Mouse (Mus musculus): ENCODE measurements around the gene Nacc2. TPM values are rescaled to one million over a fixed set of nuclear protein-coding genes. Genes with fewer than 3 reads are reported as not detected.

Nacc2 gene
- polyA plus RNA-seq (2015; fragmentation: Nextera tagmentation; extraction: Ambion mirVana) = 12.4 and 13.5 TPM in 2 replicates

- Histone ChIP-seq H3K4me2 (replicated peaks) (peak within 1 kb of the TSS; percentile 98), H3K4me3 (peak within 1 kb of the TSS; percentile 80), H3K9me3 (no peaks in the 10 kb centered on the region), H3K9ac (replicated peaks) (peak within 1 kb of the TSS; percentile 54), H3K36me3 (no peaks in the 10 kb centered on the region), H3K27me3 (peaks cover 39% of the 10 kb centered on the region), H3K27ac (replicated peaks) (no peak within 1 kb of the TSS), H3K4me1 (peaks cover 24% of the 10 kb centered on the region)
- 29% methylated on average over 9 of the region's 9 CpGs for WGBS
- ATAC-seq (replicated peaks) = no peak
These were observed at the start of gene Nacc2 for GRCm38 (mm10) chr2:26123079-26123648. Gene Nacc2 (minus strand): TSS chr2:26123220.

GRCm38 (mm10) chr2:26172166-26172565 lies 49.1 kb upstream of the Nacc2 start:
- Histone ChIP-seq H3K27me3 (no peaks in the 10 kb centered on the region), H3K4me2 (replicated peaks) (no peak overlapping the region), H3K4me3 (no peak overlapping the region), H3K27ac (replicated peaks) (no peak overlapping the region), H3K4me1 (0 out of 2 replicates have a peak, but pooled peaks cover 6% of the 10 kb centered on the region), H3K9me3 (no peaks in the 10 kb centered on the region), H3K36me3 (no peaks in the 10 kb centered on the region), H3K9ac (replicated peaks) (no peak overlapping the region)
- WGBS = 88% methylated on average over 2 of the region's 2 CpGs
- ATAC-seq (replicated peaks) = no peak

- no peak for ATAC-seq (replicated peaks)
- H3K4me3 ChIP-seq = no peak overlapping the region
- no peaks in the 10 kb centered on the region for H3K36me3 ChIP-seq
- no peaks in the 10 kb centered on the region for H3K27me3 ChIP-seq
- 59% methylated on average over 2 of the region's 2 CpGs for WGBS
- H3K9ac ChIP-seq (replicated peaks) = no peak overlapping the region
- H3K9me3 ChIP-seq = no peaks in the 10 kb centered on the region
- H3K4me1 ChIP-seq = 0 out of 2 replicates have a peak, but pooled peaks cover 6% of the 10 kb centered on the region
- H3K4me2 ChIP-seq (replicated peaks) = no peak overlapping the region
- no peak overlapping the region for H3K27ac ChIP-seq (replicated peaks)
These were observed 47.4 kb upstream of the Nacc2 start for GRCm38 (mm10) chr2:26170376-26170775.

- no peak overlapping the region for H3K4me2 ChIP-seq (replicated peaks)
- H3K9me3 ChIP-seq = no peaks in the 10 kb centered on the region
- 36% methylated on average over 11 of the region's 11 CpGs for WGBS
- H3K9ac ChIP-seq (replicated peaks) = no peak overlapping the region
- 0 out of 2 replicates have a peak, but pooled peaks cover 6% of the 10 kb centered on the region for H3K4me1 ChIP-seq
- H3K27ac ChIP-seq (replicated peaks) = no peak overlapping the region
- ATAC-seq (replicated peaks) = no peak
- H3K27me3 ChIP-seq = no peaks in the 10 kb centered on the region
- no peak overlapping the region for H3K4me3 ChIP-seq
- H3K36me3 ChIP-seq = no peaks in the 10 kb centered on the region
These were observed 46.0 kb upstream of the Nacc2 start for GRCm38 (mm10) chr2:26168843-26169579.

- 78% methylated on average over 3 of the region's 3 CpGs for WGBS
These were observed 43.9 kb upstream of the Nacc2 start for GRCm38 (mm10) chr2:26166890-26167289.

GRCm38 (mm10) chr2:26158064-26158463 lies 35.0 kb upstream of the Nacc2 start:
- 74% methylated on average over 9 of the region's 9 CpGs for WGBS
- no peak overlapping the region; the same call in 1 of the 2 replicates for H3K27ac ChIP-seq (replicated peaks)
- H3K9me3 ChIP-seq = no peaks in the 10 kb centered on the region
- H3K27me3 ChIP-seq = no peaks in the 10 kb centered on the region
- no peak overlapping the region for H3K4me2 ChIP-seq (replicated peaks)
- H3K9ac ChIP-seq (replicated peaks) = no peak overlapping the region
- no peak for ATAC-seq (replicated peaks)
- no peak overlapping the region for H3K4me3 ChIP-seq
- no peaks in the 10 kb centered on the region for H3K36me3 ChIP-seq
- peaks cover 22% of the 10 kb centered on the region for H3K4me1 ChIP-seq

More at GRCm38 (mm10) chr2:26166890-26167289, 43.9 kb upstream of the Nacc2 start:
- no peak overlapping the region for H3K4me3 ChIP-seq
- no peak overlapping the region for H3K27ac ChIP-seq (replicated peaks)
- no peak overlapping the region for H3K4me2 ChIP-seq (replicated peaks)
- no peaks in the 10 kb centered on the region for H3K9me3 ChIP-seq
- no peak for ATAC-seq (replicated peaks)
- H3K36me3 ChIP-seq = no peaks in the 10 kb centered on the region
- H3K27me3 ChIP-seq = no peaks in the 10 kb centered on the region
- no peak overlapping the region for H3K9ac ChIP-seq (replicated peaks)
- 0 out of 2 replicates have a peak, but pooled peaks cover 6% of the 10 kb centered on the region for H3K4me1 ChIP-seq

- peak overlapping the region; percentile 62 for H3K27ac ChIP-seq (replicated peaks)
- H3K9ac ChIP-seq (replicated peaks) = no peak overlapping the region
- H3K4me1 ChIP-seq = peaks cover 22% of the 10 kb centered on the region
- H3K36me3 ChIP-seq = no peaks in the 10 kb centered on the region
- H3K9me3 ChIP-seq = no peaks in the 10 kb centered on the region
- 33% methylated on average over 10 of the region's 10 CpGs for WGBS
- ATAC-seq (replicated peaks) = peak; percentile 79
- H3K4me2 ChIP-seq (replicated peaks) = no peak overlapping the region
- no peaks in the 10 kb centered on the region for H3K27me3 ChIP-seq
- H3K4me3 ChIP-seq = no peak overlapping the region
These were observed 33.4 kb upstream of the Nacc2 start for GRCm38 (mm10) chr2:26156191-26156977.

GRCm38 (mm10) chr2:26155737-26156136 lies 32.7 kb upstream of the Nacc2 start:
- no peak overlapping the region for H3K4me3 ChIP-seq
- WGBS = 82% methylated on average over 3 of the region's 3 CpGs
- no peak overlapping the region for H3K27ac ChIP-seq (replicated peaks)
- no peaks in the 10 kb centered on the region for H3K36me3 ChIP-seq
- H3K4me2 ChIP-seq (replicated peaks) = no peak overlapping the region
- no peaks in the 10 kb centered on the region for H3K27me3 ChIP-seq
- no peak for ATAC-seq (replicated peaks)
- H3K9me3 ChIP-seq = no peaks in the 10 kb centered on the region
- H3K9ac ChIP-seq (replicated peaks) = no peak overlapping the region
- H3K4me1 ChIP-seq = peaks cover 22% of the 10 kb centered on the region

- H3K4me2 ChIP-seq (replicated peaks) = no peak overlapping the region
- H3K4me3 ChIP-seq = no peak overlapping the region
- no peak overlapping the region for H3K9ac ChIP-seq (replicated peaks)
- no peaks in the 10 kb centered on the region for H3K36me3 ChIP-seq
- peaks cover 22% of the 10 kb centered on the region for H3K4me1 ChIP-seq
- WGBS = 66% methylated on average over 5 of the region's 5 CpGs
- H3K27me3 ChIP-seq = no peaks in the 10 kb centered on the region
- ATAC-seq (replicated peaks) = no peak
- no peak overlapping the region for H3K27ac ChIP-seq (replicated peaks)
- no peaks in the 10 kb centered on the region for H3K9me3 ChIP-seq
These were observed 31.6 kb upstream of the Nacc2 start for GRCm38 (mm10) chr2:26154586-26154985.

- Histone ChIP-seq H3K36me3 (no peaks in the 10 kb centered on the region), H3K4me2 (replicated peaks) (no peak overlapping the region), H3K9me3 (no peaks in the 10 kb centered on the region), H3K27ac (replicated peaks) (no peak overlapping the region), H3K9ac (replicated peaks) (no peak overlapping the region), H3K27me3 (no peaks in the 10 kb centered on the region), H3K4me1 (peaks cover 22% of the 10 kb centered on the region), H3K4me3 (no peak overlapping the region)
- ATAC-seq (replicated peaks) = peak; percentile 77
- WGBS = 9% methylated on average over 4 of the region's 4 CpGs
These were observed 30.9 kb upstream of the Nacc2 start for GRCm38 (mm10) chr2:26153909-26154340.

- WGBS = 28% methylated on average over 4 of the region's 4 CpGs
- ATAC-seq (replicated peaks) = no peak
- H3K9me3 ChIP-seq = no peaks in the 10 kb centered on the region
These were observed 30.3 kb upstream of the Nacc2 start for GRCm38 (mm10) chr2:26153295-26153694.

More at GRCm38 (mm10) chr2:26153295-26153694, 30.3 kb upstream of the Nacc2 start:
- Histone ChIP-seq H3K9ac (replicated peaks) (no peak overlapping the region), H3K36me3 (no peaks in the 10 kb centered on the region), H3K4me2 (replicated peaks) (no peak overlapping the region), H3K27ac (replicated peaks) (no peak overlapping the region), H3K4me1 (peaks cover 22% of the 10 kb centered on the region), H3K4me3 (no peak overlapping the region), H3K27me3 (no peaks in the 10 kb centered on the region)

Measured in forebrain, embryonic 15.5 days (tissue).